Mouse (Mus musculus) mammary gland, adult 2 months (tissue): ENCODE measurements around the gene 6030445D17Rik. TPM values are rescaled to one million over a fixed set of nuclear protein-coding genes. Genes with fewer than 3 reads are reported as not detected.

Experiments used
- polyA plus RNA-seq: library from polyadenylated mRNA; depleted of rRNA; stranded (reverse); fragments of >200 nt; gene quantifications from 2 replicates; pipeline ENCODE4 v1.2.3, GENCODE M21; 2012; ENCODE audit warnings: low replicate concordance; rRNA removed

The 6030445D17Rik gene
- polyA plus RNA-seq, result 0.37 and 0.70 TPM in 2 replicates

GRCm38 (mm10) chr4:136462086-136462838, at the start of gene 6030445D17Rik:
TSS of gene 6030445D17Rik (plus strand) at chr4:136462250.

GRCm38 (mm10) chr4:136423224-136423623, 38.8 kb upstream of the 6030445D17Rik start, which contains the start of gene Htr1d:
TSS of gene Htr1d (plus strand) at chr4:136423524.

GRCm38 (mm10) chr4:136469371-136469903, 7.4 kb downstream of the 6030445D17Rik start, which contains the start of gene Luzp1:
TSS of gene Luzp1 (plus strand) at chr4:136469761.

Other genes with a start within 250 kb of the 6030445D17Rik start
- gene Tcea3, start 214.5 kb upstream of the 6030445D17Rik start, polyA plus RNA-seq, result 1.9 and 17.1 TPM in 2 replicates
- gene Zfp46, start 177.6 kb upstream of the 6030445D17Rik start, polyA plus RNA-seq, result 18.6 and 18.9 TPM in 2 replicates
- gene Hnrnpr, start 151.3 kb upstream of the 6030445D17Rik start, polyA plus RNA-seq, result 5.4 and 8.9 TPM in 2 replicates
- 1.2 and 1.7 TPM in 2 replicates for gene Htr1d, start 38.7 kb upstream of the 6030445D17Rik start, polyA plus RNA-seq
- gene Luzp1, start 7.5 kb downstream of the 6030445D17Rik start, polyA plus RNA-seq, result 7.8 and 18.5 TPM in 2 replicates
- 23.6 and 37.8 TPM in 2 replicates for gene Kdm1a, start 140.5 kb downstream of the 6030445D17Rik start, polyA plus RNA-seq
- not detected in 2 replicates for gene Tex46, start 148.2 kb downstream of the 6030445D17Rik start, polyA plus RNA-seq
- gene Lactbl1, start 160.4 kb downstream of the 6030445D17Rik start, polyA plus RNA-seq, result 0.13 and 0.41 TPM in 2 replicates